Mouse (Mus musculus) heart, embryonic 12.5 days (tissue): ENCODE measurements around the gene Nudt16l1. TPM values are rescaled to one million over a fixed set of nuclear protein-coding genes. Genes with fewer than 3 reads are reported as not detected.
A peak's percentile ranks its signal among the peaks of the same experiment; 100 is the strongest.

Experiments
- ATAC-seq: fragments of 200-750 bp; cut with Nextera tagmentation; 2 replicates; pipeline ENCODE4 v1.8.0; 2017; ENCODE audit warnings: moderate TSS enrichment, moderate library complexity; ENCODE audit not compliant: insufficient number of reproducible peaks, low FRiP score
- H3K27ac ChIP-seq: fragments of 300-500 bp; sonication (generic); 2 replicates; pipeline ENCODE4 v1.5.1; 2016; ENCODE audit warnings: mild to moderate bottlenecking, moderate library complexity; ENCODE audit not compliant: poor library complexity, severe bottlenecking
- H3K27me3 ChIP-seq: fragments of 300-500 bp; sonication (generic); replicated peaks from 2 replicates; pipeline ENCODE4 v1.6.1; 2016; ENCODE audit warnings: mild to moderate bottlenecking, moderate library complexity
- H3K36me3 ChIP-seq: fragments of 300-500 bp; sonication (generic); 2 replicates; pipeline ENCODE4 v1.6.1; 2016; ENCODE audit warnings: mild to moderate bottlenecking, moderate library complexity
- H3K4me1 ChIP-seq: fragments of 300-500 bp; sonication (generic); replicated peaks from 2 replicates; pipeline ENCODE4 v1.6.1; 2016; ENCODE audit warnings: mild to moderate bottlenecking
- H3K4me2 ChIP-seq: fragments of 300-500 bp; sonication (generic); 2 replicates; pipeline ENCODE4 v1.6.1; 2016; ENCODE audit warnings: mild to moderate bottlenecking, moderate library complexity
- H3K4me3 ChIP-seq: fragments of 300-500 bp; sonication (generic); 2 replicates; pipeline ENCODE4 v1.5.1; 2016; ENCODE audit warnings: mild to moderate bottlenecking
- H3K9ac ChIP-seq: fragments of 300-500 bp; sonication (generic); 2 replicates; pipeline ENCODE4 v1.6.1; 2016; ENCODE audit warnings: mild to moderate bottlenecking, moderate library complexity
- H3K9me3 ChIP-seq: fragments of 300-500 bp; sonication (generic); replicated peaks from 2 replicates; pipeline ENCODE4 v1.6.1; 2016; ENCODE audit warnings: mild to moderate bottlenecking, moderate library complexity
- WGBS: fragments of 180-500 bp; shearing (Covaris S2); methylation state at CpG from one replicate; pipeline ENCODE4 v1.1.7; 2016; 5-methylcytosine and 5-hydroxymethylcytosine counted together
- polyA plus RNA-seq: library from polyadenylated mRNA; unstranded; fragments of >200 nt; fragmentation: Nextera tagmentation; extraction: Ambion mirVana; gene quantifications from 2 replicates; pipeline ENCODE4 v1.2.1, GENCODE M21; 2016

The Nudt16l1 gene
- polyA plus RNA-seq, 1 experiment from 2014 or later = 92.3 TPM

DNA sequence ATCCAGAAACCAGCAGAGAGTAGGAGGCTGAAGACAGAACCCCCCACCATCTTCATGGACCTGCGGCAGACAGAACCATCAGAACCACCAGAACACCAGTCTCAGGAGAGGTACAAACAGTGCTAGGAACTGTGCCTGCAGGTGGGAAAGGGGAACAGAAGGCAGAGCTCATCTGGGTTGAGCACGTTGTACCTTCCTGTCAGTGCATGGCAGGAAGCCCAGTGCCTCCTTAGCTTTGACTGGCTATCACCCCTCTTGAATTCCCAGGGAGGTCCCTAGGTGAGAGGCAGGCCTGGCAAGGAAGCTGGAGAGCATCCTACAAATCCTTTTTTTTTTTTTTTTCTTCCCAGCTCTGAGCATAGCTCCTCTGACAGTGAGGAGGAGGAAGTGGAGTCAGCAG, 37.6 kb downstream of the Nudt16l1 start:
- no peaks in the 10 kb centered on the region for H3K36me3 ChIP-seq
- H3K27ac ChIP-seq = no peak overlapping the region
- H3K4me3 ChIP-seq = no peak overlapping the region
- H3K9ac ChIP-seq = no peak overlapping the region
- H3K9me3 ChIP-seq = no peaks in the 10 kb centered on the region
- 57% methylated on average over 2 of the region's 2 CpGs for WGBS
- ATAC-seq = no peak
- no peaks in the 10 kb centered on the region for H3K27me3 ChIP-seq
- H3K4me2 ChIP-seq = no peak overlapping the region
- peaks cover 26% of the 10 kb centered on the region for H3K4me1 ChIP-seq

- H3K4me1 ChIP-seq = peaks cover 18% of the 10 kb centered on the region
- H3K36me3 ChIP-seq = no peaks in the 10 kb centered on the region
- peak; percentile 70; the same call in 1 of the 2 replicates for ATAC-seq
- no peak overlapping the region for H3K9ac ChIP-seq
- H3K27me3 ChIP-seq = no peaks in the 10 kb centered on the region
- H3K27ac ChIP-seq = peak overlapping the region; percentile 75
- H3K4me2 ChIP-seq = no peak overlapping the region; the same call in 1 of the 2 replicates
- 31% methylated on average over 5 of the region's 5 CpGs for WGBS
- H3K4me3 ChIP-seq = no peak overlapping the region
- H3K9me3 ChIP-seq = no peaks in the 10 kb centered on the region
Measured at GRCm38 (mm10) chr16:4978275-4979051, 39.9 kb downstream of the Nudt16l1 start.

GRCm38 (mm10) chr16:4979755-4980380, 41.3 kb downstream of the Nudt16l1 start:
- Histone ChIP-seq H3K27me3 (no peaks in the 10 kb centered on the region), H3K9me3 (no peaks in the 10 kb centered on the region), H3K27ac (no peak overlapping the region), H3K4me3 (no peak overlapping the region), H3K36me3 (no peaks in the 10 kb centered on the region), H3K4me2 (no peak overlapping the region), H3K4me1 (peaks cover 18% of the 10 kb centered on the region), H3K9ac (no peak overlapping the region)
- no peak for ATAC-seq
- 65% methylated on average over 4 of the region's 4 CpGs for WGBS

GRCm38 (mm10) chr16:4984717-4985116, 46.2 kb downstream of the Nudt16l1 start:
- no peak for ATAC-seq
- 88% methylated on average over 12 of the region's 12 CpGs for WGBS

More at GRCm38 (mm10) chr16:4984717-4985116, 46.2 kb downstream of the Nudt16l1 start:
- Histone ChIP-seq H3K4me1 (0 out of 2 replicates have a peak, but pooled peaks cover under 1% of the 10 kb centered on the region), H3K36me3 (no peaks in the 10 kb centered on the region), H3K4me2 (no peak overlapping the region), H3K9me3 (no peaks in the 10 kb centered on the region), H3K9ac (no peak overlapping the region), H3K27ac (no peak overlapping the region), H3K4me3 (no peak overlapping the region), H3K27me3 (no peaks in the 10 kb centered on the region)

Other genes starting within 250 kb of the Nudt16l1 start
- 37.2 and 37.8 TPM in 2 replicates for gene Nmral1, start 219.4 kb upstream of the Nudt16l1 start, polyA plus RNA-seq
- 84.5 and 90.1 TPM in 2 replicates for gene Hmox2, start 212.4 kb upstream of the Nudt16l1 start, polyA plus RNA-seq
- gene Cdip1, start 148.5 kb upstream of the Nudt16l1 start, polyA plus RNA-seq = 122 and 132 TPM in 2 replicates
- 0.11 and 0.57 TPM in 2 replicates for gene 4930562C15Rik, start 103.3 kb upstream of the Nudt16l1 start, polyA plus RNA-seq
- 26.8 and 27.1 TPM in 2 replicates for gene Ubald1, start 58.4 kb upstream of the Nudt16l1 start, polyA plus RNA-seq
- gene Mgrn1, start 52.5 kb upstream of the Nudt16l1 start, polyA plus RNA-seq = 114 and 116 TPM in 2 replicates
- 34.4 and 34.8 TPM in 2 replicates for gene Anks3, start 25.4 kb downstream of the Nudt16l1 start, polyA plus RNA-seq
- not detected in 2 replicates for gene Sept12, start 59.1 kb downstream of the Nudt16l1 start, polyA plus RNA-seq
- gene Smim22, start 68.5 kb downstream of the Nudt16l1 start, polyA plus RNA-seq = 2.0 and 3.7 TPM in 2 replicates
- 44.1 and 48.3 TPM in 2 replicates for gene Rogdi, start 74.8 kb downstream of the Nudt16l1 start, polyA plus RNA-seq
- 111 and 114 TPM in 2 replicates for gene Glyr1, start 111.1 kb downstream of the Nudt16l1 start, polyA plus RNA-seq
- 16.3 and 16.7 TPM in 2 replicates for gene Ubn1, start 111.3 kb downstream of the Nudt16l1 start, polyA plus RNA-seq
- 1.5 and 2.1 TPM in 2 replicates for gene Ppl, start 193.7 kb downstream of the Nudt16l1 start, polyA plus RNA-seq
- gene Sec14l5, start 208.3 kb downstream of the Nudt16l1 start, polyA plus RNA-seq = not detected in 2 replicates